Mouse (Mus musculus): ENCODE results near the gene Mdga1.

The Mdga1 gene

DNA sequence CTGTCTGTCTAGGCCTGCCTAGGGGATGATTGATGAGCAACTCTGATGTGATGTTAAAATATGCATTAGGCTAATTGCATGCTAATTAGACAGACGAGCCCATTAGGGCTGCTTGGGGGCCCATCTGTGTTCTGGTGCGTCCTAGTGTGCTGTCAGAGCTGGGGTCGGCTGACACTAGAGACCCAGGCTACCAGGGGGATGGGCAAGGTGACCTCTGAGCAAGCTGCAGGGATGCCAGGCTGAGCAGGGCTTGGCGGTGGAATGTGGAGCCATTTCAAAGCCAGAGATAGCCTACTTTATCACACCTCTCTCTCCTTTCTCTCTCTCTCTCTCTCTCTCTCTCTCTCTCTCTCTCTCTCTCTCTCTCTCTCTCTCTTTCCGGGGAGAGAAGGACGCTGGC lies 49.8 kb downstream of the Mdga1 start:
- no peak for DNase-seq (ENCODE audit: low spot score in 2 of 2)

DNA sequence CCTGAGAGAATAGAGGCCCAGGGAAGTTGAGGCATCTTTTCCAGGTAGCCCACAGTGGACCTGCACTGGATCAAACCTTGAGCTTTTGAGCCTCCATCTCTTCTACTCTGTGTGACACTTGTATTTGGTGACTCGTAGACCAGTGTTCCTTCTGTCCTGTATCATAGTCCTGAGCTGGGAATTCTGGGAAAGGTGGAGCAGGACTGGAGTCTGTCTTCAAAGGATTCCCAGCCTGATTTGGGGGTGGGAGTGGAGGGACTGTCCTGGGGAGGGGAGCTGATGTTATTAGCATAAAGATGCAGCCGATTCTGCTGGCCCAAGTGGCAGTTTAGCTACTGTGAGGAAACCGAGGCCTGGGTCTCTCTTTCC lies 50.4 kb downstream of the Mdga1 start:
- DNase-seq (ENCODE audit: low spot score in 2 of 2) = no peak

DNA sequence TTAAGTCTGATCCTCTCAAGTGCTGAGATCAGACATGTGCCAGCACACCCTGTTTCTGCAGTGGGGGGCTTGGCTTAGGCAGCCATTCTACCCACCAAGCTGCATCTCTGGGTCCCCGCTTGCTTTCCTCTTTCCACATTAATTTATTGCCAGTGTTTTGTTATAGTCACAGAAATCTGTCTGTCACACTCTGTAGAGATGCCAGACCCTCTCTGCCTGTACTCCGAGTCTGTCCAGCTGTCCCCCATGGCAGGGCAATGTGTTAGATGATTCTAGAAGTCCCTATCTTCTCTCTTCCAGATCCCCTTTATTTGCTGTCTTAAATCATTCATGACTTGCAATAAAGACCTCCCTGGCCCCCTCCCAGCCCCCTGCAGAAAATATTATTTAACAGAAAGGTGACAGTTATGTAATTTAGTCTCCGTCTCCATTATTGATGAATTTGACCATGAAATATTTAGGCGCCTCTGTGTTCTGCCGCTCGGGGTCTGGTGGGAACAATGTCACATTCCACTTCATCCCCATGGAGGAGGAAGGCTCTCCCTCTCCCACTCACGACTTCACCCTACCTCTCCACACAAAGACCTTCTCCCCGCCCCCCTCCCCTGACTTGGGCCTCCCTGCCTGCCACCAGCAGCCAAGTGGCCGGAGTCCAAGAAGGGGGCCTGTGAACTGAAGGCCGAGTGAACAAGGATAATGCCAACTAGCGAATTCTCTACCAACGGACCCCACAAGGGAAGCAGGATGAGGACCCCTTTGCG lies 50.9 kb downstream of the Mdga1 start:
- DNase-seq (ENCODE audit: low spot score in 2 of 2) = no peak

DNA sequence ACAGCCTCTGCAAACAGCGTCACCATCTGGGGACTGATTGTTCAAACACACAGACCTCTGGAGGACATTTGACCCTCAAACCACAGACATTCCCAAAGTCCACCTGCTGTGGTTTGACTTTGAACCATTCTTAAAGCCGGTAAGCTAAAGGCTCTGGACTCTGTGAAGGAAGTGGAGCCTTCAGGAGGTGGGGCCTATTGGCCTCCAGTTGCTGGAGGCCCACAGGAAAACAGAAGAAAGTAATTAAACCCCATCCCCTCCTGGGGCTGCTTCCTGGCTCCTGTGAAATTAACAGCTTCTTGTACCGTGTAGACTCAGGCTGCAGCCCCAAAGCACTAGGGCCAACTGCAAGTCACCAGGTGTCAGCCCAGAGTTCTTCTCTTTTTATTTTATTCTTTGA lies 52.9 kb downstream of the Mdga1 start:
- no peak for DNase-seq (ENCODE audit: low spot score in 2 of 2)

DNA sequence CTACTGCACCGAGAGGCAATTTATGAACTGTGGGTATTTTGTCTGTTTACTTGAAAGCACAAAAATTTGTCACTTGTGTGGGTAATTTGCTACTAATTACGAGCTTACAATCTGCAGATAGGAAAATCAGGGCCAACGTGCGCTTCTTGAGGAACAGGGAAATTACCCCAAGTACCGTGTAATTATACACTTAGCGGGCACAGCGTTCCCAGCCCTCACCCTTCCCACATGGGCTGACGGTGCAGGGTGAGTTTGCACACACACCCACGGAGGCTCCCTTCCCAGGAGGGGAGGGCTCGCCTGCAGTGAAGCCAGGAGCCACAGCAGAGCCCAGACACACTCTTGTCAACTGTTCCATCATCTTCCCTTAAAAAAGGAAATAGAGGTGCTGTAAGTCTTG lies 54.1 kb downstream of the Mdga1 start:
- no peak for DNase-seq (ENCODE audit: low spot score in 2 of 2)

DNA sequence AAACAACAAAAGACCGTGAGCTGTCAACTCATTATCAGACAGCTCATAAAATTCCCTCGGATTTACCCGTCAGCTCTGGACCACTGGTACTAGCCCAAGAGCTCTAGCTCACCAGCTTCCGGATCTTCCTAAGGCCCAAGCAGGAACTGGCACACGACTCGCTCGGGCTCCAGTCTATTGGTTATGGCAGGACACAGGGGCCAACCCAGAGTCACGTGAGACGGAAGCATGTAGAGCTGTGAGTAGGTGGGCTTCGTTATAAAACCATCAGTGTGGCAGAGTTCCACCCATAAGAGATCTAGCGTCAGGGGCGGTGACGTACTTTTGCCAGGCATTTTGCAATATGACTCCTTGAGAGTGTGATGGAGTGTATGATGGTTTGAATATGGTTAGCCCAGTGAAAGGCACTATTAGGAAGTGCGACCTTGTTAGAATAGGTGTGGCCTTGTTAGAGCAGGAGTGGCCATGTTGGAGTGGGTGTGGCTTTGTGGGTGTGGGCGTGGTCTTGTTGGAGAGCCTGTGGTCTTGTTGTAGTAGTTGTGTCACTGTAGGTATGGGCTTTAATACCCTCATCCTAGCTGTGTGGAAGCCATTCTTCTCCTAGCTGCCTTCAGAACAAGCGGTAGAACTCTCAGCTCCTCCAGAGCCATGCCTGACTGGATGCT lies 56.5 kb downstream of the Mdga1 start:
- no peak for DNase-seq (ENCODE audit: low spot score in 2 of 2)

DNA sequence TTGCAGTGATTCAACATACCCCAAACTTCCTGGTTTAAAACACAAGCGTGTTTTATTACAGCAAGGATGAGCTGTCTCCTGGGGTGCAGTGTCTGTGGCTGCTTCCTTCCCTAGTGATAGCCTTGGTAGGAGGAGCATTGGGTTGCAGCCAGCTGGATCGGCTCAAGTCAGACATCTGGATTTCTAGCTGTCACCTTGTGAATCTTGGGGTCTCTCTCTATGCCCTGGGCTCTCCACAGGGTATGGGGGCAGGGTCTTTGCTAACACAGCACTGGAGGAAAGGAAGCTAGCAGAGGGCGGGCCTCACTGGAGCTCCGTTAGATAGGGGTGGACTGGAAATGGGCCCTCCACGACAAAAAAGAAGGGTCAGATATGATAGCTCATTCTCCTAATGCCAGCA lies 57.2 kb downstream of the Mdga1 start:
- DNase-seq (ENCODE audit: low spot score in 2 of 2) = no peak

DNA sequence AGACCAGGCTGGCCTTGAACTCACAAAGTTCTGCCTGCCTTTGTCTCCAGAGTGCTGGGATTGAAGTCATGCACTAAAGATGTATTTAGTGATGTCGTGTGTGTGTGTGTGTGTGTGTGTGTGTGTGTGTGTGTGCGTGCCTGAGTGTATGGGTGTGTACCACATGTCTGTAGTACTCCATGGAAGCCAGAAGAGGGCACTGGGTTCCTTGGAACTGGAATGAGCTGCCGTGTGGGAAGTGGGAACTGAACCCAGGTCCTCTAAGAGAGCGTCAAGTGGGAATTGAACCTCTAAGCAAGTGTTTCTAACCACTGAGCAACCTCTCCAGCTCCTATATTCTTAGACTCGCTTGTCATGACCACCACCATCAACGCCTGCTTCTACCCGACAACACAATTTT lies 60.9 kb downstream of the Mdga1 start:
- DNase-seq (ENCODE audit: low spot score in 2 of 2) = no peak

DNA sequence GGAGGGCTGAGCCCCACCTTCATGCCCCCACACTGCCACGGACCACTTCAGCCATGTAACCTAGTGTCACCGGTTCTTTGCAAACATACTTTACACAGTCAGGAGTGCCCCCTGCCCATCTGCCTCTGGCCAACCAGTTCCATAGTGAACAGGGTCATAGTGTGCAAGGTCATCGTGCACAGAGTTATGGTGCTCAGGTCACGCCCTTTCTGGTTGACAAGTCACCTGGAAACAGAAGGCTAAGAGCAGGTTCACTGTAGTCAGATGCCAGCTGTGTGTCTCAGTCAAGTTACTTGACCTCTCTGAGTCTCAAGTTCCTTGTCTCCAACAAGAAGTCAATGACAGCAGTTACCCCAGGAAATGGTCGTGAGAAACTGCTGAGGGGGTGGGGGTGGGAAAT lies 65.2 kb downstream of the Mdga1 start:
- DNase-seq (ENCODE audit: low spot score in 2 of 2) = no peak

DNA sequence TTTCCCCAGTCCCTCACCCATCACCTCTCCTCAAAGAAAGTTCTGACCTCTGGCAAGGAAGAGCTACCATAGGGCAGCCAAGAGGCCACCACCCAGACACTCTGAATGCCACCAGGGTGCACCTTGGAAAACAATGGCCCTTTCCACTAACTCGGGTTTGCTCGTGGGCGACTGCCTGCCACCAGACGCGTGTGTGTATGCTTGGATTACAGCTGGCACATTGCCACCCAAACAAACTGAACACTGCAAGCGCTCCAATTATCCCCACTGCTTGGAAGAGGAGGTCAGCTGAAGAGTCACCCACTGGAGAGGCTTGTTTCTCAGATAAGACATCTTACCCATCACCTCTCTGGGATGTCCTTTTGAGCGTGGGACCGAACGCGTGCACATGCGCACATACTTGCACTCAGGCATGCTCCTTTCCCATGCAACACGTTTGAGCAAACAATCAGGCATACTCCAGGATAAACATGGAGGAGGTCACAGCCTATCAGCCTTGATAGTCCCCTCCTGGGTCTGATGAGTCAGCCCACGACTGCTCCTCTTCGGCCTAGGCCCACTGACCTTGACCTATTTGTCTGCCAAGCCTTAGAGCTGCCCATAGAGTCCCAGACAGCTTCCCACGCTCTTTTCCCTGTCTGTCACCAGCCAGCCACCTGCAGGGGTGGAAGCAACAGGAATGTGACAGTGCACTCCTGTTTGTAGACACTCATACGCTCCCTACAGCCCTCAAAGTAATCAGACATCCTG lies 67.3 kb downstream of the Mdga1 start:
- DNase-seq (ENCODE audit: low spot score in 2 of 2) = no peak

DNA sequence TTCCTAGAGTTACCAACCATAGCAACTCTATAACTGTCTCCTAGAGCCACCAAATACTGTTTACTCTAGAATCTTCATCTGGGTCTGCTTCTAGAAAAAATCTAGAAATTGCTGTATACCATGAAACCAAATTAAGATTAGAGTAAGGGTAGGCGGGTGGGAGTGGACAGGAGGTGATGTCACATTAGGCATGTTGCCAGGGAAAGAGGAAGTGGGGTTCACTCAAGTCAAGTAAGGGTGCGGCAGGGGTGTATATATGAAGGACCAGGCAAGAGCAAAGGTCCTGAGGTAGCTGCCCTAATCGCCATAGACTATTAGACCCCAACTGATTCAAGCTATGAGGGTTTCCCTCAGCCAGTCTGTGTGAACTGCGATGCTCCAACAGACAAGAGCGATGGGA lies 69.6 kb downstream of the Mdga1 start:
- no peak for DNase-seq (ENCODE audit: low spot score in 2 of 2)

DNA sequence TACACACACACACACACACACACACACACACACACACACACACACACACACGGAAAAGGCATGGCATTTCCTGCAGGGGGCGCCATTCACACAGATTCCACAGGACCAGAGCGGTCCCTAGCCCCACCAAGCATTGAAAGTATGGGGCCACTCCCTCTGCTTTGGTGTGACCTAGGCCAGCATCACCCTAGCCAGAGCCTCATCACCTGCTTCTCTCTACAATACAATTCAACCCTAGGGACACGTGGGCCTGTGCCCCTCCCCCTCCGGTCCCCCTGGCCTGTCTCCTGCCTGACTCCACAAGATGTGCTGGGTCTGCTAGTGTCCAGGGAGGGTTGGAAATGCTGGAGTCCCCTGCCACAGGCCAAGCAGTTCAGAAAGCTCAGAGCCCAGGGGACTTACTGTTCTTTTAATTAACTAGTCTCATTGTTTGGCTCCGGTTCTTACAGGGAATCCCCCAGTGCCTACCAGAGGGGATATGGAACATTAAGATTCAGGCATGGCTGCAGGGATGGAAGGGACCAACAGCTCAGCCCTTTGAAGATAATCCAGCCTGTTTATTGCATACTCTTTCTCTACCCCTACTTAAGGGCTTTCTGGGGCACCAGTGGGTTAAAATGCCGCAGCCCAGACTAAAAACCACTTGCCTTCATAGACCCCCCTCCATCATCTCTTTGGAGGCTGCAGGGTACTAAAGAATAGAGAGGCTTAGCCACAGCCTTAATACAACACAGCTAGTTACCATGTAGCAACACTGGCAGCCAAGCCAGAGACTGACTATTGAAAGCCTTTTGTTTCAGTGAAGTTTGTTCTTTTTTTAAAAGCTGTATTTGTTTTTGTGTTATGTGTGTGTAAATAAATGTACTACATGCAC lies 73.5 kb downstream of the Mdga1 start:
- no peak for DNase-seq (ENCODE audit: low spot score in 2 of 2)

DNA sequence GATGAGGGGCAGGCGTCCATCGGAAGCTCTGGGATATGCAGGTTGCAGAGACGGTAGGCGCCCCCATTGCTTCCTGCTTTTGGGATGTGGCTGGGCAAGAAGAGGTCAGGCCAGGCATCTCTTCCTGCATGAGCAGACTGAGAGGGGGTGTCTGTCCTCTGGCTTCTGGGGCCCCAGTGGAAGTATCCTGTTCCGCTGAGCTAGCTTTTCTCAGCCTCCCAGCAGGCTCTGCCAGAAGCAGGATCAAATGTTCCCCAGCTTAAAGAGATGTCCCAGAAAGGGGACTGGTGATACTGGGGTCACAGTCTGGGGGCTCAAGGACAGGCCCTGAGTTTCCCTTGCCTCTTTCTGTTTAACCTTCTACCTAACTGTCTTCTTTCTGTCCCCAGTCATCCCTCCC lies 74.3 kb downstream of the Mdga1 start:
- no peak for DNase-seq (ENCODE audit: low spot score in 2 of 2)

DNA sequence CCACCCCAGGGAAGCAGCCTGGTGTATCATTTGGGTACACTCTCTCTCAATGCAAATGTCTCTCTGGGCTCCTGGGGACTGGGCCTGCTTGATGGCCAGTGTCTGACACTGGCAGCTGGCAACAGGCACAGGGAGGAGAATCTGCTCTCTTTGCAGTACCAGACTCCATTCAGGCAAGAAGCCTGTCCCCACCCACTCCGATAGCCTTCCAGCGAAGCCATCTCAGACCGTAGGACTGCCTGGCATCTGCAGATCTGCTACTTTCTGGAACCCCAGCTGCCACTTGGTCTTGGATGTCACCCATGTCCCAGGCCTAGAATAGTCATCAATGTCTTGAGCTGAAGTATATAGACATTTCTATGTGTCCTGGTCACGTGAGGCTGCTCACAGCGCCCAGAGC lies 74.9 kb downstream of the Mdga1 start:
- no peak for DNase-seq (ENCODE audit: low spot score in 2 of 2)

DNA sequence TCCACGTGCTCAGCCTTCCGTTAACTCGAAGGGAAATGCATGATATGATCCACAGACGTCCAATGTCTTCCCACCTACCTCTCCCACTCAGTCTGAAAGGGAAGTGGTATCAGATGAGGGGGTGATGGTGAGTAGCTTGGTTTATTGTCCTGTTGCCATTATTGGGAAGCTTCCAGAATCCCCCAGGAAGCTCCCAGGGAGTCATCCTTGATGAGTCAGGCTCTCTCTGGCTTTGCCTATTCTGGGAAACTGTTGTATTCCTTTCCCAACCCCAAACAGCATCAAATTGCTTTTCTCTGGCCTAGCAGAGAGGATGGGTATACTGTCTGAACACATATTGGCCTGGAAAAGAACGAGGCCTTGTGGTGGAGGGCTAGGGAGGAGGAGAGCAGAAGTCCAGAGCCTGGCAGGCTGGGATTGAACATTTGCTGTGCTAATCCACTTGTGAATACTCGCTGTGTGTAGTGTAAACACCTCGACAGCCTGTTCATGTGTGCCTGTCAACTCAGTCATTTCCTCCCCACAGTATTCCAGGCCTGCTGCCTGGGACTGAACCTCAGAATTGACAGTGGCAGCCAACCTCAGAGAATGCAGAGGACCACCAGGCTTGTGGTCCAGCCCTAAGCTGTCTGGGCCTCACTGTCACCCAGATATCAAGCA lies 79.3 kb downstream of the Mdga1 start:
- DNase-seq (ENCODE audit: low spot score in 2 of 2) = no peak

DNA sequence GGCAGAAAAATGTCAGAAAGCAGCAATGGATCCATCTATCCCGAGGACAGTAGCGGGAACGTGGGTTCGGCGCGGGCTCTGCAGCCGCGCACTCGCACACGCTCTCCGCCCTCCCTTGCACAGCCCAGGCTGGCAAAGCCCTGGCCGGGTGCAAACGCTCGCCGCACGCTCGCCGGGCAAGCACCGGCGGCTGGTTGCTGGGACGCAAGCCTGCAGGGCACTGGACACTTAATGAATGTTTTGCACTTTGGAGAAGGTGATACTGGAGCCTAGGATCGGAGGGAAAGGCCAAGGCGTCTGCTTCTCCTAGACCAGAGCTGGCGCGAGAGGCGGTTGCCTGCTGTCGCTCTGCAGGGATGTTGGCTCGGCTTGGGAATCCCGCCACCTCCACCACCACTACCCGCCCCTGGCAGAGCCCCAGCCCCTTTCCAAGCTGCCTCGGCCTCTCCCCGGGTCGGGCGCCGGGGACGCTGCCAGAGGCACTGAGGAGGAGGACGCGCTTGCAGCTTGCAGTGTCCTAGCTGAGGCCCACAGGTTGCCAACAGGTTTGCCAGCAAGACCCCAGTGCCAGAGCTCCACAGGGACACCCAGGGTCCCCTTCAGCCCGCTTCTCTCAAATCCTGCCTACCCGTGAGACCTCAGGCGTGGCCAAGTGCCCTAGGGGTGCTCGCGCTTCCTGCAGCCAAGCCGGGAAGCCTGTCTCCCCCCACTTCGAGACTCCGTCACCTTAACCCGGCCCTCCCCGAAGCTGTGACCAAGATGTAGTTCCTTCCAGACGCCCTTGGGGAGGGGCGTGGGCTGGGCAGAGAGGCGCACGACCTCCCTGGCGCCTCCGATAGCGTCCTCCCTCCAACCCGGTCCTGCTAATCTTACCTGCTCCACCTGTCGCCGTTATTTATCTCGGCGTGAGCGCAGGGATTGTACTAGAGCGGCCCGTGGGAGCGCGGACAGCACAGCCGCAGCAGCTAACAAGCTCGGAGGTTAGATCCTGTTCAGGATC lies 80.6 kb downstream of the Mdga1 start:
- no peak for DNase-seq (ENCODE audit: low spot score in 2 of 2)

DNA sequence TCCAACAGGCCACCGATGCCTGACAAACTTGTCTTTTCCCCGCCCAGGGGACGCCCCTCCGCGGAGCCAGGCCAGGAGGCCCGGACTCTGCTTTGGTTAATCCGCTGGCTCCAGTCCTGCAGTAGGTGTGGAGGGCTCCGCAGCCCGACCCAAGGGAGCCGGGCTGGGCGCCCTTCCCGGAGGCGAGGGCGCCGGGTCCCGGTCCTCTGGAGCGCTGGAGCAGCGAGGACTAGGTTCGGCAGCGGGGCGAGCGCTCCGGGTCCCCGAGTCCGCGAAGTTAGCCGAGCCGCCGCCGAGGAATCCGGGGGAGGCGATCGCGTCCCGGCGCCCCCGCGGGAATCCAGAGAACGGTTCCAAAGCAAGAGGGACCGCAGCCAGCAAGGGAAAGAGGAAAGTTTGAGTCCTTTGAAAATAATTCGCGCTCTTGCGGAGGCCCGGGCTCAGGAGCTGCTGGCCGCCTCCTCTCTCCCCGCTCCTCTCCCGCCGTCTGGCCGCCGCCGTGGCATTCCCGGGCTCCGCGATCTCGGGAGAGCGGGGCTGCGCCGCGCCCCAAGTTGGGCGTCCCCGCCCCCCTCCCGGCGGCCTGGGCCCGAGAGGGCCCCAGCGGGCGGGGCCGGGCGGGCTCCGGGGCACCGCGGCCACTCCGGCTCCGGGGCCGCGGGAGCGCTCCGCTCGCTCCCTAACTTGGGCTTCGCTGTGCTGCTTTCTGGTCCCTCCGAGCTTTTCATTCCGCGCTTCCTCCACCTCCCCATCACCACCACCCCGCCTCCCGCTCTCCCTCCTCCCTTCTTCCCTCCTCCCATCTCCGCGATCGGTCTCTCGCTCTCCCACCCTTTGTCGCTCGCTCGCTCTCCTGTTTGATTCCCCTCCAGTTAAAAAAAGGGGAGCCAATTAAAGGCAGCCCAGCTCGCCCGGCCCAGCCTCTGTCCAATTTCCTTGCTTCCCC lies 81.7 kb downstream of the Mdga1 start:
- DNase-seq (ENCODE audit: low spot score in 2 of 2) = no peak

DNA sequence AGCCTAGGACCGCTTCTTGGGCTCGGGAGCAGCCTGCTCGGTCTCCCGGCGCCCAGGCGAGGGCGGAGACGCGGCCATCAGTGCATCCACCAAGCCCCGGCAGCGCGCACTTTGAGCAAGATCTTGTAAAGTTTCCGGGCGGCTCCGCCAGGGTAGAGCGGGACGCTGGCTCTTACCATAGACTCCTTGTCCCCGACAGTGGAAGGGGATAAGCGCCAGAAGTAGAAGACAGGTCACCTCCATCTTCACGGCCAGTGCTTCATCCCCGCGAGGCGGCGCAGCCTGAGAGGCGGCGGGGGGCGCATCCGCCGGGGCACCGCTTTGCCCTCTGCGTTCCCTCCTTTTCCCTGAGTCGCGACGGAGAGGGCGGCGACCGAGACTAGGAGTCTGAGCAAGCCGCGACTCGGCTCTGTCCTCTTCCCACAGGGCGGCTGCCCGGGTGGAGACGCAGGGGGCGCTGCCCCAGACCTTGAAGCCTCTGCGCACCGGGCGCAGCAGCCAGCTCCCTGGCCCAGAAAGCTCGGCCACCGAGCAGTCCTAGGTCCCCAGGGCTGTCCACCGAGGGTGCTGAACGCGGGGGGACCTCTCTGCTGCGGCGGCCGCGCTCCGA lies 82.5 kb downstream of the Mdga1 start:
- no peak for DNase-seq (ENCODE audit: low spot score in 2 of 2)

Measured in spleen, postnatal 14 days (tissue).